In the genomic region with DNA sequence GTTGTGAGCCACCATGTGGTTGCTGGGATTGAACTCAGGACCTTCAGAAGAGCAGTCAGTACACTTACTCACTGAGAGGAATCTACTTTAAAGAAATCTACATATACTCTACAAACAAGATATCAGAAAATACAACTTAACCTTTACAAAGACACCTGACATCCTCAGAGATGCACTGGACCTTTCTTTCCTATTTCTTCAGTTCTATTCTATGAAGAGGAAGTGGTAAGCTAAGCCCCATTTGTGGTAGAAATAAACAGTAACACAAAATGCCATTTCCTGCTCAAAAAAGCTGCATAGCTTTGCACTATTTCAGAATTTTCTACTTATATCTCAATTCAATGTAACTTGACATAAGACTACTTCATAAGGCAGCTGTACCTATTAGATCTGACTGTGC, we compare ENCODE assay signal across 24 mouse cellular contexts. TPM values are rescaled to one million over a fixed set of nuclear protein-coding genes. Genes with fewer than 3 reads are reported as not detected.
DNase-seq lines count a peak whose midpoint lies in the region; ATAC-seq and TF ChIP-seq lines count a peak whose summit lies in the region.
"Had no signal": no experiment of that assay in that cellular context is flagged by ENCODE, and none has a peak within 500 bp of the region (broad histone marks: within the 10 kb centered on the region; RNA-seq: fewer than 3 reads in every experiment).

No protein-coding gene starts in this region.

- H3K4me3 ChIP-seq in lung, embryonic 15.5 days = no peak overlapping the region
- no peak overlapping the region for H3K4me3 ChIP-seq in lung, adult 2 months (replicated peaks; ENCODE audit: extremely low read depth, low read depth, low read length)
- no peak overlapping the region for H3K4me3 ChIP-seq in hindbrain, embryonic 11.5 days (ENCODE audit: low read depth, low read length)
- H3K4me3 ChIP-seq: heart, embryonic 12.5 days; hindbrain, embryonic 13.5 days; midbrain, embryonic 10.5 days had no signal

- no peak overlapping the region for H3K9ac ChIP-seq in lung, embryonic 15.5 days
- H3K9ac ChIP-seq in hindbrain, embryonic 11.5 days (ENCODE audit: low read depth, low read length) = no peak overlapping the region
- H3K9ac ChIP-seq: heart, embryonic 12.5 days; hindbrain, embryonic 13.5 days; liver, postnatal 0 days had no signal

- peaks cover 3% of the 10 kb centered on the region; the same call in 1 of the 2 replicates for H3K4me1 ChIP-seq in lung, embryonic 15.5 days
- 0 out of 2 replicates have a peak, but pooled peaks cover 2% of the 10 kb centered on the region for H3K4me1 ChIP-seq in lung, adult 2 months (ENCODE audit: control insufficient read depth, insufficient read depth, low read length)
- no peaks in the 10 kb centered on the region for H3K4me1 ChIP-seq in hindbrain, embryonic 11.5 days (replicated peaks; ENCODE audit: control insufficient read depth, insufficient read depth, low read length)
- H3K4me1 ChIP-seq: midbrain, embryonic 10.5 days had no signal

- intact Hi-C loops in left cerebral cortex, postnatal 25 days (cut with DNase I) = no loop called here
- intact Hi-C loops in left cerebral cortex, postnatal 10 days (cut with DNase I) = no loop called here

- no peak for TF ChIP-seq CTCF in lung, adult 2 months (IDR thresholded peaks at IDR 0.05; ENCODE audit: insufficient read depth, low read length)

- H3K4me2 ChIP-seq in lung, embryonic 15.5 days = no peak overlapping the region
- no peak overlapping the region for H3K4me2 ChIP-seq in hindbrain, embryonic 11.5 days (replicated peaks; ENCODE audit: low read depth, low read length)
- H3K4me2 ChIP-seq: heart, embryonic 12.5 days; hindbrain, embryonic 13.5 days; liver, embryonic 11.5 days had no signal

- peaks cover 9% of the 10 kb centered on the region; the same call in 1 of the 2 replicates for H3K9me3 ChIP-seq in lung, embryonic 15.5 days
- H3K9me3 ChIP-seq in hindbrain, embryonic 11.5 days (ENCODE audit: control insufficient read depth, low read length) = no peaks in the 10 kb centered on the region

- ATAC-seq in lung, embryonic 15.5 days (ENCODE audit: borderline replicate concordance, extremely low read depth, low FRiP score, low TSS enrichment) = no peak
- ATAC-seq in hindbrain, embryonic 11.5 days (ENCODE audit: low FRiP score) = no peak
- ATAC-seq: forebrain, embryonic 16.5 days; liver, postnatal 0 days; midbrain, embryonic 16.5 days had no signal

- 0 out of 2 replicates have a peak overlapping the region, but pooled peaks have one; percentile 15 for H3K27ac ChIP-seq in lung, embryonic 15.5 days
- H3K27ac ChIP-seq in hindbrain, embryonic 11.5 days (ENCODE audit: low read depth, low read length) = no peak overlapping the region
- H3K27ac ChIP-seq: hindbrain, embryonic 13.5 days; midbrain, embryonic 10.5 days had no signal

- TF ChIP-seq POLR2A in lung, adult 2 months (IDR thresholded peaks at IDR 0.05; ENCODE audit: borderline replicate concordance, extremely low read depth, low read depth, low read length) = no peak

- peaks cover 2% of the 10 kb centered on the region; the same call in 1 of the 2 replicates for H3K36me3 ChIP-seq in lung, embryonic 15.5 days
- H3K36me3 ChIP-seq in hindbrain, embryonic 11.5 days (ENCODE audit: control insufficient read depth, insufficient read depth, low read length) = no peaks in the 10 kb centered on the region

- DNase-seq in lung, adult 2 months = no peak
- peak; percentile 26 for DNase-seq in T-cell, adult 2 months (ENCODE audit: low spot score)
- DNase-seq in induced T-regulatory cell, adult 2 months (ENCODE audit: low read depth) = peak; percentile 76
- DNase-seq in naive thymus-derived CD4-positive, alpha-beta T cell, adult 2 months (ENCODE audit: low read depth) = peak; percentile 67
- no peak for DNase-seq in left cerebral cortex, postnatal 25 days (ENCODE audit: low spot score in 2 of 2)
- no peak for DNase-seq in hindbrain, embryonic 11.5 days (ENCODE audit: low spot score)
- DNase-seq in left cerebral cortex, postnatal 10 days (ENCODE audit: extremely low spot score in 1 of 2, low spot score in 2 of 2) = no peak
- DNase-seq: cerebellum, adult 11-12 months; cerebellum, postnatal 14 days; embryo, embryonic 11 days; gastrocnemius, postnatal 10 days; heart, postnatal 10 days; kidney, adult 2 months; liver, postnatal 0 days; lung, postnatal 36 days; right cerebral cortex, postnatal 14 days; thymus, postnatal 36 days had no signal

- H3K27me3 ChIP-seq in lung, embryonic 15.5 days = no peaks in the 10 kb centered on the region
- no peaks in the 10 kb centered on the region for H3K27me3 ChIP-seq in hindbrain, embryonic 11.5 days (ENCODE audit: control insufficient read depth, insufficient read depth, low read length)
- H3K27me3 ChIP-seq: heart, embryonic 12.5 days; hindbrain, embryonic 13.5 days had no signal

RNA-seq across cellular contexts. Expression of gene Aph1c, which starts 39.0 kb away (rescaled TPM):
- 3.5 and 5.3 TPM in 2 replicates for polyA plus RNA-seq in lung, embryonic 15.5 days (2015; fragmentation: Nextera tagmentation; extraction: Ambion mirVana)
- polyA plus RNA-seq in lung, adult 2 months (2012; rRNA removed) = 1.6 and 4.6 TPM in 2 replicates
- 1 to 10 TPM; 6.8 to 7.0 TPM for total RNA-seq in left cerebral cortex, postnatal 25 days (2021)
- 1.1 and 2.9 TPM in 2 replicates for polyA plus RNA-seq in hindbrain, embryonic 11.5 days (2014; fragmentation: Nextera tagmentation; extraction: Ambion mirVana)
- total RNA-seq in left cerebral cortex, postnatal 10 days (2021) = 1 to 10 TPM; 4.7 to 6.2 TPM

RNA-seq across cellular contexts. Expression of gene Rab8b, which starts 46.0 kb away (rescaled TPM):
- 24.2 and 30.1 TPM in 2 replicates for polyA plus RNA-seq in lung, embryonic 15.5 days (2015; fragmentation: Nextera tagmentation; extraction: Ambion mirVana)
- 11.9 and 19.2 TPM in 2 replicates for polyA plus RNA-seq in lung, adult 2 months (2012; rRNA removed)
- 10 to 100 TPM; 27.2 to 31.0 TPM for total RNA-seq in left cerebral cortex, postnatal 25 days (2021)
- 34.3 and 34.9 TPM in 2 replicates for polyA plus RNA-seq in hindbrain, embryonic 11.5 days (2014; fragmentation: Nextera tagmentation; extraction: Ambion mirVana)
- total RNA-seq in left cerebral cortex, postnatal 10 days (2021) = 10 to 100 TPM; 21.8 TPM

Comparison
In these comparisons a context has a peak if more than half of its experiments do, and no peak if none do; other contexts are left out.
1. DNase-seq: peak in T-cell, adult 2 months (single experiment), induced T-regulatory cell, adult 2 months (single experiment) and naive thymus-derived CD4-positive, alpha-beta T cell, adult 2 months (single experiment); none in lung, adult 2 months (single experiment), left cerebral cortex, postnatal 25 days (0 of 2), hindbrain, embryonic 11.5 days (single experiment) and left cerebral cortex, postnatal 10 days (0 of 2).